Mouse (Mus musculus) heart, postnatal 25 days (tissue): ENCODE measurements around the gene Nup62. TPM values are rescaled to one million over a fixed set of nuclear protein-coding genes. Genes with fewer than 3 reads are reported as not detected.

Source experiments
- DNase-seq: peaks from one replicate; pipeline ENCODE4 v3.0.0; 2022; ENCODE audit warnings: low spot score
- intact Hi-C: fragments of 180-260 bp; cut with DNase I; formaldehyde crosslinking; loops from one replicate; pipeline ENCODE4 v1.15.1; 2025
- total RNA-seq, 2 experiments: library from RNA; stranded (reverse); gene quantifications; 2 replicates each; pipeline ENCODE4 v1.2.3; 2021

Nup62 gene
- total RNA-seq, 2 experiments from 2014 or later: 26.0 to 28.6 TPM

DNA sequence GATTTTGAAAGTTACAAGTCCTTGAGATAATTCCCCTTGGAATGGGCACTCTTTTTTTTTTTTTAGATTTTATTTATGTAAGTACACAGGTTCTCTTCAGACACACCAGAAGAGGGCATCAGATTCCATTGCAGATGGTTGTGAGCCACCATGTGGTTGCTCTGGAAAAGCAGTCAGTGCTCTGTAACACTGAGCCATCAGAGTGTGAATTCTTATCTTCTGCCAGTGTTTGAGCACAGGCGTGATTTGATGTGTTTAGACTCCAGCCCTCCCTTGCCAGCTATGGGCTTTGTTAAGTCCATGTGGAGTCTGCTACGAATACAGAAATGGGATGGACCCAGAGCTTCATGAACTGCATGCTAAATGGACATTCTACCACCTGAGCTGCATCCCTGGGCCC is 2.3 kb downstream of the Nup62 start:
- DNase-seq: no peak

DNA sequence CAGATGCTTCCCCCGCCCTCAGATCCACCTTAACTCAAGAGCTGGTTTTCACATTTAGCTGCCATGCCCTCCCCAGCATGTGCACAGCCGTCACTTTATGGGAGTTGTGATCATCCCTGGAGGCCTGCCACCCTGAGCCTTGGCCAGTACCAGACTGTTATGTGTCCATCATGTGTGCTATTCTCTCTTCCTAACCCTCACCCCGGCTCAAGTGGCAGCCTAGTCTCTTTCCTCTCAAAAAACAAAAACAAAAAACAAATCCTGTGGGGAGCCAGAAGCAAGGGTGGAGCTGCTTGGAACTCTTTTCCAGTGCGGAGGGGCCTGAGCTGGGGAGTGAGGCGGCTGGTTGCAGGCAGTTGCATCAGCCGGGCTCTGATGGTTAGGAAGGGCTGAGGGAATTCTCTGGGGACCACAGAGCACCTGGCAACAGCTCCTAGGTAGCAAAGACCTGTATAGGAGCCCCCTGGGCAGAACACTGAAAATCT is 2.9 kb downstream of the Nup62 start:
- no peak for DNase-seq
- intact Hi-C loops: loop anchor here (2.0 kb wide), 1 partner anchor 72 kb away; no protein-coding TSS in a partner anchor

More for the DNA sequence above, 2.3 kb downstream of the Nup62 start:
- intact Hi-C loops: loop anchor here (2.0 kb wide), 1 partner anchor 71 kb away; no protein-coding TSS in a partner anchor

GRCm38 (mm10) chr7:44819391-44819790 is 3.5 kb downstream of the Nup62 start:
- intact Hi-C loops: loop anchor here (2.0 kb wide), 1 partner anchor 73 kb away; no protein-coding TSS in a partner anchor
- DNase-seq: no peak

DNA sequence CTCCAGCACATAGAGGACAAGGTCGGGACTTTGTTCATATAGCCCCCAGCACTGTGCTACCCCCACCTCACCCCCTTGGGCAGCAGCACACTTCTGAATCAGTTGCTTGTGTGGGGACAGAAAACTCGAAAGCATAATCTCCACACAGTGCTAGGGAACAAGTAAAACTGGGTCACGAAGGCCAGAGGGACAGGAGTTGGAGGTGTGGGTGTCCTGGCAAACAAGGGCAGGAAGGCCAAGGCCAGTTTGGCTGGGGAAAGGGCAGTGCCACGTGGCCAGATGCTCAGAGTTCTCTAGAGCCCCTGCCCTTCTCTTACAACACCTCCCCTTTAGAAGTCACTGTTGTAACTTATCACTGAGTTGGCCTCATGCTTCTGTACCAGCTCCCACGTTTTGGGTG is 4.0 kb downstream of the Nup62 start:
- intact Hi-C loops: loop anchor here (2.0 to 10.0 kb wide), 2 partner anchors 73 to 165 kb away; no protein-coding TSS in a partner anchor
- DNase-seq: no peak

DNA sequence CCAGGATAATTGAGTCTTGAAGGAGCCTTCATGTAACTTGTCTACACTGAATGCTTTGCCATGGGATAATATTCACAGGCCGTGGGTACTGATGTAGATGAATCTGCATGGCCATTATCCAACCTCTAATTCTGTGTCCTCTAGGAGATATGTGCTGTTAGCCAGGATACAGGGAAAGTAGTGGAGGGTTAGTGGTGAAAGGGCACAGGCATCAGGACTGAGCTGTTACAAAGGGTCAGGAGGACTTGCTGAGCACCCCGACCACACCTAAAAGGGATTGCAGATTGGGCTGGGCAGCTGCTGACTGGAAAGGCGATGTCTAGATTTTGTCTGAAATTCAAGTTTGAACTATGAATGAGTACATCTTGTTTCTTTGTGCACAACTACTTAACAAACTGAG is 4.6 kb downstream of the Nup62 start:
- intact Hi-C loops: loop anchor here (10.0 kb wide), 1 partner anchor 166 kb away; no protein-coding TSS in a partner anchor
- DNase-seq: no peak

DNA sequence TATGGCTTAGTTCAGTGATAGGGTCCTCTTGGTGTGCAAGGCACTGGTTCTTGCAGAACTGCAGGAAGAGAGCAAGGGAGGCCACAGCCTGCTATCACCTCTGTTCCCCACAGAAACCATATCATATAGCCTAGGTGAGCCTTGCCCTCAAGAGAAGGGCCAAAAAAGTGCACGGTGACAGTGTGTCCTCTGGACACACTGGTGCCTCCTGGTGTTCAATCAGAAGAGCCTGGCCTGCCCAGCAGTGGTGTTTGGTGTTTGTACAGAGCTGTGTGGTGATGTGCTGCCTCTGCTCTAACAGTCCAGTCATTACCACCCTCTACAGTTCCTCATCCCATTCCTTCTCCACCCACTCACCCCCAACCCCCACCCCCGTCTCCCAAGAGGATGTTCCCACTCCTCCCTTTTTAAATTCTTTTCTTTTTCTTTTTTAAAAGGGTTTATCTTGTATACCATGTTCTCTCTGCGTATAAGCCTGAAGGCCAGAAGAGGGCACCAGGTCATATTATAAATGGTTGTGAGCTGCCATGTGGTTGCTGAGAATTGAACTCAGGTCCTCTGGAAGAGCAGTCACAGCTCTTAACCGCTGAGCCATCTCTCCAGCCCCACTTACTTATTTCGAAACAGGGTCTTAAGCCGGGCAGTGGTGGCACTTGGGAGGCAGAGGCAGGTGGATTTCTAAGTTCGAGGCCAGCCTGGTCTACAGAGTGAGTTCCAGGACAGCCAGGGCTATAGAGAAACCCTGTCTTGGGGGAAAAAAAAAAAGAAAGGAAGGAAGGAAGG is 6.0 kb downstream of the Nup62 start:
- no peak for DNase-seq
- intact Hi-C loops: loop anchor here (10.0 kb wide), 1 partner anchor 167 kb away; no protein-coding TSS in a partner anchor

- no peak for DNase-seq
These were observed 7.5 kb downstream of the Nup62 start for GRCm38 (mm10) chr7:44823409-44823808.

GRCm38 (mm10) chr7:44824872-44825271 is 9.0 kb downstream of the Nup62 start:
- intact Hi-C loops: loop anchor here (2.0 to 10.0 kb wide), 2 partner anchors 100 to 170 kb away; no protein-coding TSS in a partner anchor
- DNase-seq: no peak

More at GRCm38 (mm10) chr7:44823409-44823808, 7.5 kb downstream of the Nup62 start:
- intact Hi-C loops: loop anchor here (10.0 kb wide), 1 partner anchor 169 kb away; no protein-coding TSS in a partner anchor

DNA sequence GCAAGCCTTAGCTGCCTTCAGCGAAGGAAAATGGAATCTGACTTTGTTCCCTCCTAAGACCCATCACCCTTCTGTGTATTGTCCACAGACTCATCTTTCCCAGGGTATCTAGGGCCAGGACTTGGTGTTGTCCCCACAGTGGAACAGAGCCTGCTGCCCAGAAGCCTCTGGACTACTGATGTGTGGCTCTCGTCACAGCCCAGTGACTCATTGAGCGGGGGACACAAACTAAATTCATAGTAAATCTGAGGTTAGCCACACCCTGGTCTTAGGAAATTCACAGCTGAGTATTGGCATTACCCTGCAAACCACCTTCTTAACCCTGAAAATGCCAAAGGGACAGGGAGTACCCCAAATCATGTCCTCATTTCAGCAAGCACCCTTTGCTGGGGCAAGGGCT is 10.9 kb downstream of the Nup62 start:
- intact Hi-C loops: loop anchor here (10.0 kb wide), 1 partner anchor 172 kb away; no protein-coding TSS in a partner anchor
- no peak for DNase-seq

DNA sequence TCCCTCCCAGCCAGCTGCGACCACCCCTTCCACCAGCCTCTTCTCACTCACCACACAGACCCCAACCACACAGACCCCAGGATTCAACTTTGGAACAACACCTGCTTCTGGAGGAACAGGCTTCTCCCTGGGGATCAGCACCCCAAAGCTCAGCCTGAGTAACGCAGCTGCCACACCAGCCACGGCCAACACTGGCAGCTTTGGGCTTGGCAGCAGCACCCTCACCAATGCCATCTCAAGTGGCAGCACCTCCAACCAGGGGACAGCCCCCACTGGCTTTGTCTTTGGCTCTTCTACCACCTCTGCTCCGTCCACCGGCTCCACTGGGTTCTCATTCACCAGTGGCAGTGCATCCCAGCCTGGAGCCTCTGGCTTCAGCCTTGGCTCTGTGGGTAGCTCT is 12.8 kb downstream of the Nup62 start:
- no peak for DNase-seq
- intact Hi-C loops: loop anchor here (10.0 kb wide), 1 partner anchor 174 kb away; no protein-coding TSS in a partner anchor

- intact Hi-C loops: no loop called here
- no peak for DNase-seq
These were observed 16.9 kb downstream of the Nup62 start for GRCm38 (mm10) chr7:44832763-44833162.

- intact Hi-C loops: no loop called here
- DNase-seq: no peak
These were observed 19.6 kb downstream of the Nup62 start for GRCm38 (mm10) chr7:44835373-44836015.

- intact Hi-C loops: no loop called here
- no peak for DNase-seq
These were observed 20.1 kb downstream of the Nup62 start for GRCm38 (mm10) chr7:44836016-44836404.

GRCm38 (mm10) chr7:44836423-44837053 is 20.6 kb downstream of the Nup62 start:
- no peak for DNase-seq
- intact Hi-C loops: no loop called here

GRCm38 (mm10) chr7:44838073-44838472 is 22.2 kb downstream of the Nup62 start:
- no peak for DNase-seq
- intact Hi-C loops: no loop called here

DNA sequence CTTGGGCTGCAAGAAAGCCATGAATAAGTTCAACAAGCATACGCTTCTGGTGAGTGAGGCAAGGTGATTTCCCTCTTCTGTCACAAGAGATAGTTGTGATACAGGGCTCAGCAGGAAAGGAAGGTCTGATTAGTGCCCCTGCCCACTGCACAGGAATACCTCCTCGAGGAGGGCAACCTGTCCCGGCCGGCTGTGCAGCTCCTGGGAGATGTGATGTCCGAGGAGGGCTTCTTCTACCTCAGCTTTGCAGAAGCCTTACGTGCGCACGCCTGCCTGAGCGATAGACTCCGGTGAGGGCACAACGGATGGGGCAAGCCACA is 23.2 kb downstream of the Nup62 start:
- intact Hi-C loops: no loop called here
- DNase-seq: no peak

DNA sequence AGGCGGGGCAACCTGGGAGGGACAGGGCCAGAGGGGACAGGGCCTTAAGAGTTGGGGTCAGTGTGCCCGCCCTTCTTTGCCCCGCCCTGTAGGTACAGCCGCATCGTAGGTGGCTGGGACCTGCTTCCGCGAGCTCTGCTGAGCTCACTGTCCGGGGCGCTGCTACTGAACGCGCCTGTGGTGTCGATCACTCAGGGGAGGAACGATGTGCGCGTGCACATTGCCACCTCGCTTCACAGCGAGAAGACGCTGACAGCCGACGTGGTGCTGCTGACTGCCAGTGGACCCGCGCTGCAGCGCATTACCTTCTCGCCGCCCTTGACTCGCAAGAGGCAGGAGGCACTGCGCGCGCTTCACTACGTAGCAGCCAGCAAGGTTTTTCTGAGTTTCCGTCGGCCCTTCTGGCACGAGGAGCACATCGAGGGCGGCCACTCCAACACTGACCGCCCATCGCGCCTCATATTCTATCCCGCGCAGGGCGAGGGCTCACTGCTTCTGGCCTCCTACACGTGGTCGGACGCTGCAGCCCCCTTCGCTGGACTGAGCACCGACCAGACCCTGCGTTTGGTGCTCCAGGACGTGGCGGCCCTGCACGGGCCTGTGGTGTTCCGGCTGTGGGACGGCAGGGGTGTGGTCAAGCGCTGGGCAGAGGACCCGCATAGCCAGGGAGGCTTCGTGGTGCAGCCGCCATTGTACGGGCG is 23.8 kb downstream of the Nup62 start:
- intact Hi-C loops: no loop called here
- no peak for DNase-seq

GRCm38 (mm10) chr7:44840426-44840825 is 24.5 kb downstream of the Nup62 start:
- intact Hi-C loops: no loop called here
- no peak for DNase-seq

DNA sequence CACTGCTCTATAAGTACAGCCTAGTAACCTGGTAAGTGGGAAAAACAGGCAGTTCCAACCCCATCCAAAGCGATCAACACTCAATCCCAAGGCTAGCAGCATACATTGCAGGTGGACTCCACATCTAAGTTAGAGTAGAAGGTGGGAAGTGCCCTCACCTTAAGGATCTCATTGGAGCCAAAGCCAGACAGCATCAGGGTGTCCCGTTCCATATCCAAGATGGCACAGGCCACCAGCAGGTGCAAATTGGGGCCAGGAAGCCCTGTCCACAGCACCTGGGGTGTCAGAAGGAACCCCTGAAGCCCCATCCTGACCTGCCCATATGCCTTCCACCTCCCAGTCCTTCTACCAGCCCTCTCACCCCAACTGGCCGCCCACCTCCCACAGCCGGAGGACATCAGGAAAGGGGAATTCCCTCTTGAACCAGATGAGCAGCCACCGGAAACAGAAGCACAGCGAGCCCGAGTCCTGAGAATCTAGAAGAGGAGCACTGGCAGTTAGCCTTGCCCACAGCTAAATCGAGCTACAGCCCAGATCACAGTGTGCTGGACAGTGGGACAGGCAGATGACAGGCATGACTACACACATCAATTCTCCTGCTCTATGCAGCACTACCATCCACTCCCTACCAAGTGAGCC is 26.1 kb downstream of the Nup62 start:
- intact Hi-C loops: no loop called here
- no peak for DNase-seq
